ENCODE assay signal across 20 mouse cellular contexts in genomic region chr11:77874685-77875231, GRCm38 (mm10). TPM values are rescaled to one million over a fixed set of nuclear protein-coding genes. Genes with fewer than 3 reads are reported as not detected.
DNase-seq lines count a peak whose midpoint lies in the region; ATAC-seq lines count a peak whose summit lies in the region.
"Had no signal": no experiment of that assay in that cellular context is flagged by ENCODE, and none has a peak within 500 bp of the region (broad histone marks: within the 10 kb centered on the region; RNA-seq: fewer than 3 reads in every experiment).

No protein-coding gene starts in this region.

- no peak overlapping the region for H3K9ac ChIP-seq in midbrain, embryonic 12.5 days (replicated peaks)
- no peak overlapping the region for H3K9ac ChIP-seq in midbrain, embryonic 11.5 days (ENCODE audit: low read length)
- H3K9ac ChIP-seq in hindbrain, embryonic 16.5 days (ENCODE audit: low read depth, low read length): peak overlapping the region; percentile 38; the same call in 1 of the 2 replicates
- no peak overlapping the region for H3K9ac ChIP-seq in stomach, embryonic 15.5 days
- H3K9ac ChIP-seq: embryonic facial prominence, embryonic 13.5 days had no signal

- H3K27me3 ChIP-seq in heart, embryonic 10.5 days (ENCODE audit: insufficient read depth, poor library complexity, severe bottlenecking): no peaks in the 10 kb centered on the region
- H3K27me3 ChIP-seq in midbrain, embryonic 12.5 days: peaks cover 37% of the 10 kb centered on the region
- no peaks in the 10 kb centered on the region; the same call in 1 of the 2 replicates for H3K27me3 ChIP-seq in midbrain, embryonic 11.5 days (ENCODE audit: control insufficient read depth, insufficient read depth, low read length)
- no peaks in the 10 kb centered on the region for H3K27me3 ChIP-seq in hindbrain, embryonic 16.5 days (replicated peaks; ENCODE audit: control insufficient read depth, insufficient read depth, low read length)
- H3K27me3 ChIP-seq in stomach, embryonic 15.5 days (replicated peaks): no peaks in the 10 kb centered on the region

- intact Hi-C loops in heart, postnatal 14 days (cut with DNase I): no loop called here

- H3K4me2 ChIP-seq in midbrain, embryonic 12.5 days (replicated peaks): no peak overlapping the region
- H3K4me2 ChIP-seq in midbrain, embryonic 11.5 days: no peak overlapping the region
- no peak overlapping the region for H3K4me2 ChIP-seq in hindbrain, embryonic 16.5 days (ENCODE audit: low read length)
- no peak overlapping the region for H3K4me2 ChIP-seq in stomach, embryonic 15.5 days
- H3K4me2 ChIP-seq: embryonic facial prominence, embryonic 13.5 days; liver, embryonic 11.5 days had no signal

- H3K4me3 ChIP-seq in heart, embryonic 10.5 days: no peak overlapping the region
- no peak overlapping the region for H3K4me3 ChIP-seq in midbrain, embryonic 12.5 days
- H3K4me3 ChIP-seq in midbrain, embryonic 11.5 days (ENCODE audit: low read depth, low read length): no peak overlapping the region
- H3K4me3 ChIP-seq in hindbrain, embryonic 16.5 days (ENCODE audit: low read length): no peak overlapping the region
- no peak overlapping the region for H3K4me3 ChIP-seq in stomach, embryonic 15.5 days (replicated peaks)
- H3K4me3 ChIP-seq: embryonic facial prominence, embryonic 13.5 days had no signal

- DNase-seq in heart, embryonic 10.5 days (ENCODE audit: low spot score): no peak
- DNase-seq in heart, postnatal 14 days: no peak
- no peak for DNase-seq in midbrain, embryonic 11.5 days (ENCODE audit: low spot score, missing footprints)
- no peak for DNase-seq in frontal cortex, postnatal 36 days (ENCODE audit: low spot score in 2 of 2)
- no peak for DNase-seq in cerebellum, postnatal 14 days
- DNase-seq: adrenal gland, adult 2 months; cerebellum, adult 11-12 months; gastrocnemius, postnatal 10 days; kidney, adult 2 months; kidney, postnatal 36 days; lung, postnatal 4 days; right cerebral cortex, adult 18-20 months; spleen, adult 18-20 months had no signal

- 52% methylated on average over 6 of the region's 6 CpGs for WGBS in heart, embryonic 10.5 days
- 68% methylated on average over 6 of the region's 6 CpGs for WGBS in midbrain, embryonic 12.5 days
- 73% methylated on average over 6 of the region's 6 CpGs for WGBS in midbrain, embryonic 11.5 days
- WGBS in hindbrain, embryonic 16.5 days: 41% methylated on average over 6 of the region's 6 CpGs
- 51% methylated on average over 6 of the region's 6 CpGs for WGBS in stomach, embryonic 15.5 days

- H3K4me1 ChIP-seq in heart, embryonic 10.5 days: peaks cover 53% of the 10 kb centered on the region
- peaks cover 57% of the 10 kb centered on the region for H3K4me1 ChIP-seq in midbrain, embryonic 12.5 days
- H3K4me1 ChIP-seq in midbrain, embryonic 11.5 days (ENCODE audit: control insufficient read depth, insufficient read depth, low read length): peaks cover 28% of the 10 kb centered on the region
- H3K4me1 ChIP-seq in hindbrain, embryonic 16.5 days (ENCODE audit: control insufficient read depth, insufficient read depth, low read depth, low read length): peaks cover 49% of the 10 kb centered on the region
- peaks cover 21% of the 10 kb centered on the region for H3K4me1 ChIP-seq in stomach, embryonic 15.5 days

- H3K9me3 ChIP-seq in heart, embryonic 10.5 days: no peaks in the 10 kb centered on the region
- H3K9me3 ChIP-seq in midbrain, embryonic 12.5 days: no peaks in the 10 kb centered on the region
- H3K9me3 ChIP-seq in midbrain, embryonic 11.5 days (ENCODE audit: control insufficient read depth, low read length): no peaks in the 10 kb centered on the region
- no peaks in the 10 kb centered on the region for H3K9me3 ChIP-seq in hindbrain, embryonic 16.5 days (ENCODE audit: control insufficient read depth, low read length)
- no peaks in the 10 kb centered on the region for H3K9me3 ChIP-seq in stomach, embryonic 15.5 days
- H3K9me3 ChIP-seq: embryonic facial prominence, embryonic 13.5 days had no signal

- no peaks in the 10 kb centered on the region for H3K36me3 ChIP-seq in heart, embryonic 10.5 days
- no peaks in the 10 kb centered on the region for H3K36me3 ChIP-seq in midbrain, embryonic 12.5 days
- no peaks in the 10 kb centered on the region for H3K36me3 ChIP-seq in midbrain, embryonic 11.5 days (ENCODE audit: control insufficient read depth, insufficient read depth, low read length)
- H3K36me3 ChIP-seq in hindbrain, embryonic 16.5 days (ENCODE audit: control insufficient read depth, insufficient read depth, low read length): no peaks in the 10 kb centered on the region
- no peaks in the 10 kb centered on the region for H3K36me3 ChIP-seq in stomach, embryonic 15.5 days
- H3K36me3 ChIP-seq: embryonic facial prominence, embryonic 13.5 days had no signal

- H3K27ac ChIP-seq in heart, embryonic 10.5 days: peak overlapping the region; percentile 83; the same call in 1 of the 2 replicates
- peak overlapping the region; percentile 70 for H3K27ac ChIP-seq in midbrain, embryonic 12.5 days (replicated peaks)
- no peak overlapping the region for H3K27ac ChIP-seq in midbrain, embryonic 11.5 days (ENCODE audit: low read depth, low read length)
- no peak overlapping the region for H3K27ac ChIP-seq in hindbrain, embryonic 16.5 days (ENCODE audit: low read depth, low read length)
- H3K27ac ChIP-seq in stomach, embryonic 15.5 days: no peak overlapping the region

- 0 out of 2 replicates have a peak, but pooled peaks have one; percentile 3 for ATAC-seq in midbrain, embryonic 12.5 days (ENCODE audit: low FRiP score, low read depth)
- ATAC-seq in midbrain, embryonic 11.5 days (ENCODE audit: low FRiP score): no peak
- ATAC-seq in hindbrain, embryonic 16.5 days: no peak
- peak; percentile 65; the same call in 1 of the 2 replicates for ATAC-seq in stomach, embryonic 15.5 days (ENCODE audit: insufficient read depth, low FRiP score, low read depth)

RNA-seq across cellular contexts. Expression of gene Pipox, which starts 19.1 kb away (rescaled TPM):
- polyA plus RNA-seq in heart, embryonic 10.5 days (2016; fragmentation: Nextera tagmentation; extraction: Ambion mirVana): 2.0 and 3.0 TPM in 2 replicates
- 1 to 10 TPM in 1 of 2 experiments, under 1 TPM in 1; 0.98 to 1.1 TPM for total RNA-seq in heart, postnatal 14 days (2021)
- 12.0 and 14.4 TPM in 2 replicates for polyA plus RNA-seq in midbrain, embryonic 12.5 days (2016; fragmentation: Nextera tagmentation; extraction: Ambion mirVana)
- polyA plus RNA-seq in midbrain, embryonic 11.5 days (2014; fragmentation: Nextera tagmentation; extraction: Ambion mirVana): 12.1 and 12.6 TPM in 2 replicates
- polyA plus RNA-seq in hindbrain, embryonic 16.5 days (2015; fragmentation: Nextera tagmentation; extraction: Ambion mirVana): 5.9 and 7.7 TPM in 2 replicates
- 16.4 and 23.3 TPM in 2 replicates for polyA plus RNA-seq in stomach, embryonic 15.5 days (2015; fragmentation: Nextera tagmentation; extraction: Ambion mirVana)
- total RNA-seq: common myeloid progenitor, adult 5-6 weeks; monocyte, adult 5-6 weeks had no signal

RNA-seq across cellular contexts. Expression of gene Sez6, which starts 55.8 kb away (rescaled TPM):
- polyA plus RNA-seq in heart, embryonic 10.5 days (2016; fragmentation: Nextera tagmentation; extraction: Ambion mirVana): 0.05 and 0.30 TPM in 2 replicates
- total RNA-seq in heart, postnatal 14 days (2021): under 1 TPM; 0.22 to 0.50 TPM
- polyA plus RNA-seq in midbrain, embryonic 12.5 days (2016; fragmentation: Nextera tagmentation; extraction: Ambion mirVana): 39.5 and 40.3 TPM in 2 replicates
- polyA plus RNA-seq in midbrain, embryonic 11.5 days (2014; fragmentation: Nextera tagmentation; extraction: Ambion mirVana): 7.2 and 8.6 TPM in 2 replicates
- 132 and 156 TPM in 2 replicates for polyA plus RNA-seq in hindbrain, embryonic 16.5 days (2015; fragmentation: Nextera tagmentation; extraction: Ambion mirVana)
- 1.7 and 1.8 TPM in 2 replicates for polyA plus RNA-seq in stomach, embryonic 15.5 days (2015; fragmentation: Nextera tagmentation; extraction: Ambion mirVana)
- total RNA-seq: common myeloid progenitor, adult 5-6 weeks; monocyte, adult 5-6 weeks had no signal

Comparison
In these comparisons a context has a peak if more than half of its experiments do, and no peak if none do; other contexts are left out.
1. H3K27ac ChIP-seq: peak in heart, embryonic 10.5 days (single experiment) and midbrain, embryonic 12.5 days (single experiment); none in midbrain, embryonic 11.5 days (single experiment), hindbrain, embryonic 16.5 days (single experiment) and stomach, embryonic 15.5 days (single experiment).
2. ATAC-seq: peak in midbrain, embryonic 12.5 days (single experiment) and stomach, embryonic 15.5 days (single experiment); none in midbrain, embryonic 11.5 days (single experiment) and hindbrain, embryonic 16.5 days (single experiment).